Mouse (Mus musculus) T-helper 1 cell (primary cell): ENCODE data around the gene Nr6a1.

Experiments
- in situ Hi-C: fragments of 300-600 bp; cut with MboI, MseI; formaldehyde crosslinking; loops from one replicate; pipeline ENCODE4 v1.15.1; 2025; ENCODE audit warnings: high pct_unique_total_duplicates

Nr6a1 gene

DNA sequence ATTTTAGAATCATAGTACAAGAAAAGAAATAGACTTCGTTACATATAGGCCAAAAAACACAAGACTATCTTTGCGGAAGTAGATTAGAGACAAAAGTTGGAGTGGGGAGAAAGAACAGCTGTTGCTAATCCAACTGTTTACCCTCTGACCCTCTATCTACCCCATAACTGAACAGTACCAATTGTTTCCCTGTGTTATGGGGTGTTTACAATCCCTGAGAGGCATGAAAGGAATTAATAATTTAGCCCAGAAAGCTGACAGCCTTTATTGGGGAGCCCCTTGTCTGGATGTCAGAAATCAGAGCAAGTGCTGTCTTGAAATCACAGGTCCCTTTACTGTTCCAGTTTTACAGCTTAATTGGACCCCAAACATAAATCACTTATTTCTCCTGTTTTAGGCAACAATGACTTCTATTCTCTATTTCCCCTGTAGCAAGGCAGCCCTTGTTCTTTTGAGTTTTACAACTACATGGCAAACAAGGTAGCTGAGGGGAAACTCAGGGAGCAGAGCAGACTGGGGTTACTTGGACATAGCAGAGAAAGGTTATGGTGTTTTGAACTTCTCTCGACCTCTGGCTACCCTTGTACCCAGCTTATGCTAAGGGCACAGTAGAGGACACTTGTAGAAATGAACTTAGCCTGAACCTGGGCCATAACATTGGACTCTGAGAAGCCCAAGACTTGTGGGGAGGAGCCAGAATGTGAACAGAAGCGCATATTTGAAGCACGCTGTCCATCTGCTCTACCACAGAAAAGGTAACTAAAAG lies 46.4 kb downstream of the Nr6a1 start:
- in situ Hi-C loops: no loop called here

DNA sequence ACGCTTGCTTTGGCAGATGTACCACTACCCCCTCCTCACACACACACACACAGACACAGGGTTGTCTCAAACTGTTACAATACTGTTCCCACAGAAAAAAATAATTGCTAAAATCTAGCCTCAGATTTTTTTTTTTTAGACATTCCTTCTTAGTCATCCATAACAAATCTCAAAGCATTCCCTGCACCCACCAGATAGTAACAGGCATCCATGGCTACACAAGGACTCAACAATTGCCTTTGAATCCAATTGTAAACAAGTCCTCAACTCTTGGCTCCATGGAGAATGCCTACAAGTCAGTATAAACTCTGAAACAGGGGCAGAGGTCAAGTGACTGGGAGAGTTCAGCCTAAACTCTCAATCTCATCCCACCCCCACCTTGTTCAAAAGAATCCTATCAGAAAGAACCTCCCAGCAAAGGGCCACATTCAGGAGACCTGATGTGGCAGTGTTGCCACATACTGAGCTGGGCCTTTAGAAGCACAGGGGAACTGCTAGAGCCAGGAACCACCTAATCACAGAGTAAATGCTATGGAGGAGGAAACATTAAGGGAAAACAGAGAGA lies 52.9 kb downstream of the Nr6a1 start:
- in situ Hi-C loops: no loop called here

DNA sequence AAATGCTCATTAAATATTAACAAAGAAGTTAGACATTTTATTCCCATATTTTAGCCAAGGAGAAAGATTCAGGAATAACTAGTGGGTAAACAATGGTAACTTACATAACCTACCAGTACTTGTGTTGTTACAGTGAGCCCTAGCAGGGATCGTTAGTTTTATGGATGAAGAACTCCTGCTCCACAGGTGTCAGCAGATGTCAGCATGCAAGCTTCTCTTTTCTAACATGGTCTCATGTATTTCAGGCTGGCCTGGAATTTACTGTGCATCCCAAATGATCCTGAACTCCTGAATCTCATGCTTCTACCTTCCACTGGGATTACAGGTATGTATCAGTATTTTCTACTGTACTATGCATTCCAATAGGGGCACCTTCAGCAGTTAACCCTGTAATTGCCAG lies 54.8 kb downstream of the Nr6a1 start:
- in situ Hi-C loops: no loop called here

DNA sequence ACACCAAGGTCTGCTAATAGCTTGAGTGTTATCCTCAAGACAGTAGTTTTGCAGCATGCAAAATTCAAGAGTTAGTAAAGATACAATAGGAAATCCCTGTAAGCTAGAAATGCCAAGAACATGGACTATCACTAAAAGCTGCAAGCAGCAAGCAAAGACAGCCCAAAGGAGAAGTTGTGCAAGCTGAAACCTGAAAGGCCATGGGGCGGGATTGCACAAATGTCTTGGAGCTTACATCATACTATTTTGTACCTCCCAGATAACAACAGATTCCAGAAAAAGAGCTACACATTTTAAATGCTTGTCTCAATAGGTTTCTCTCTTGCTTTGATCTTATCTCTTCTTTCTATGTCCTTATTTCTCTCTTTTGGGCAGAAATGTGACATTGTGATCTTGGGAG lies 60.8 kb downstream of the Nr6a1 start:
- in situ Hi-C loops: loop anchor here (10.0 kb wide), 1 partner anchor 72 kb away; no protein-coding TSS in a partner anchor

DNA sequence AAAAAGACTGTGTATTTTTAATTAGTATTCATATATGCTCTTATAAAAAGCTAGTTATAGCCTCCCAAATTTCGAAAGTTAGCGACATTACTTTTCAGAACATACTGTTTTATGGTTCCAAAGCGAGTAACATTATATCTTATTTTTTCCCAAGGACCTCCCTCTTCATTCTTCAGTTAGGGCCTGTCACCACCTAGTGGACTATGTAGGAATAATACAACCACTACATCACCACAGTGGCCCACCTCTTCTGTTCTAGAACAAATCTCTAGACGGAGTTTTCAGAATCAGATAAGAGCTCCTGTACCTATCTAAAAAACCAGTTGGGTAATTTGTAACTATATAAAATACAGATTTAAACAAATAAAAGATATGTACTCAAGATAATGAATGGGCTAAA lies 63.5 kb downstream of the Nr6a1 start:
- in situ Hi-C loops: loop anchor here (10.0 kb wide), 1 partner anchor 69 kb away; no protein-coding TSS in a partner anchor

DNA sequence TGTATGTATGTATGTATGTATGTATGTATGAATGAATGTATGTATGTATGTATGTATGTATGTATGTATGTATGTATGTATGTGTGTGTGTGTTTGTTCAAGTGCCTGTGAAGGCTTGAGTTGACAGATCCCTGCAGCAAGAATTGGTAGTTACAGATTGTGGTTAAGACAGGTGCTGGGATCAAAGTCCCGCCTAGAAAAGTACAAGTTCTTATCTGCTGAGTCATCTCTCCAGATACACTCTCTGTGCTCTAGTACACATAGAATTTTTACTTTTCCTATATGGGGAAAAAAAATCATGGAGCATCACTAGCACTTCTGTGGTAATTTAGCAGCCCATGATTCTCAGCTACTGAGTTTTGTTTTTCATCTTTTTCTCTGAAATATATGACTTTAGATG lies 75.7 kb downstream of the Nr6a1 start:
- in situ Hi-C loops: no loop called here

DNA sequence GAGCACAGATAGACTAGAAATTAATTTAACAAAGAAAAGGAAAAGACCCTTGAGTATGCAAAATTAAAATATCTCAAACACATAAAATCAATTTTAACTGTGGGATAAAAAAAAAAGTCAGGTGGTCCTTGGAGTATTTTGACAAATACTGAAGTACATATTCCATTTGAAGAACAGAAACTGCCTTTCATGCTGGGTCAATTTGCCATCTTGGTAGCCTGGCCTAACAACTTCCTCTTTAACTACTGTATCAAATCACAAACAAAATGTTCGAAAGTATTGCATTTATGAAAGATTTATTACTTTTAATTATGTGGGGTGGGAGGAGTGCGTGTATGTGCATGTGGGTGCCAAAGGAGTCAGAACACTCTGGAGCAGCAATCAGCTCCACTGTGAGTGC lies 81.2 kb downstream of the Nr6a1 start:
- in situ Hi-C loops: no loop called here

DNA sequence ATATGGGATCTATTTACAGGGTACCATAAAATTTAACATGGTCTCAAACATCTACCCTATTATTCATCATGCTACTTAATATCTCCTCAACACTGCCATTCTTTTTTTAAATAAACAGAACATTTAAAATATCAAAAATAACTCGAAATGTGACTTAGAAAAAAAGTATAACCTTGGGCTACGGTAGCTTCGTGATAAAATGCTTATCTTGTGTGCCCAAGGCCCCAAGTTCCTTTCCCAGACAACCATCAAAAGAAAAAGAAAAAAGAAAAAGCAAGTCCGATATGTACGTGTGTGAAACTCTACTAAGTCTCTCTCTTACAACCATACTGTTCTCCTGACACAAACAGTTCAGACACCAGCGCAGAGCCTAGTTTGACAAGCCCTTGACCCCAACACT lies 92.0 kb downstream of the Nr6a1 start:
- in situ Hi-C loops: no loop called here

DNA sequence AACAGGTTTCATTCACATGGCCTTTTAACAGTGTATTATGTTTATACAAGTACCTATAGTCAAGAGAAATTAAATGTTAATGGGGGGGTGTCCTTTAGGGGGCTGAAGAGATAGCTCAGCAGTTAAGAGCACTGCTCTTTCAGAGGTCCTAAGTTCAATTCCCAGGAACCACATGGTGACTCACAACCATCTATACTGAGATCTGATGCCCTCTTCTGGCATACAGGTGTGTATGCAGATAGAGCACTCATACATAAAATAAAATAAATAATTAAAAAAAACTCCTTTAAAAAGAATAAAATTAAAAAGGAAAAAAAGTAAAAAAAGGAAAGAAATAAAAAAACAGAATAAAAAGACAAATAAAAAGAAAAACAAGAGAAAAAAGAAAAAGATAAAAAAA lies 95.5 kb downstream of the Nr6a1 start:
- in situ Hi-C loops: no loop called here

DNA sequence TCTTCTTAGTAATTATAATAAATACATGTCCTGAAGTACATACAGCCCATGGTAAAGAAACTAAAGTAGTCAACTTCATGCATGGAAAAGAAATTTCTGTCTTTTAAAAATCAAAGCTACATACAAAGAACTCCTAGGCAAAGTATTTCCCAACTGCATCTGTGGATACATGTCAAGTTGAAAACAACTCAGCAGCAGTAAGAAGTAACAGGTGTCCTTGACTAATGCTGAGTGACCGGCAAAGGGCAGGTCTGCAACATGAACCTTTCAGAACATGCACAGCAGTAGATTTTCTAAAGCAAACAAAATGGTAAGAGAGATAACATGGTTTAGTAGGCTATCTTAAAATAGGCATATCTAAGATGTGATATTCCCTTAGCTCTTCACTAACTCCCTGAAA lies 98.0 kb downstream of the Nr6a1 start:
- in situ Hi-C loops: loop anchor here (5.0 kb wide), 1 partner anchor 37 kb away; no protein-coding TSS in a partner anchor

DNA sequence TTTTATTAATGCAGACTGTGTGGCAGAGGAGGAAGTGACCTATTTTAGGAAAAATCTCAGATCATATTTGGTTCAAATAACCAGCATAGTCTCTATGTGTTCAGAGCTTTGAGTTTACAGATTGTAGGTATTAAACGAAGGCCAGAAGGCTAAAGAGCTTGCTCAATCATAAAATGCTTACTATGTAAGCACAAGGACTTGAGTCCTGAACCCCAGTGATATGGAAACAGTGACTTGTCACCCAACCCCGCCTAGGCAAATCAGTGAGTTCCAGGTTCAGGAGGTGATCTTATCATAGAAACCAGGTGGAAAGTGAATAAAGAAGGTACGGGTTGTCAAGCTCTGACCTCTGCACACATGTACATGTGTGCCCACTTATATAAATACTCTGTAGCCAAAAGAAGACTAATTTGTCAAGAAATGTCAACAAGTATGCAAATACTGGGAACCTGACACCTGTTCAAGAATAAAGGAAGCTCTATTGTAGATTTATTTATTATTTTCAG lies 99.6 kb downstream of the Nr6a1 start:
- in situ Hi-C loops: loop anchor here (5.0 kb wide), 1 partner anchor 36 kb away; no protein-coding TSS in a partner anchor

DNA sequence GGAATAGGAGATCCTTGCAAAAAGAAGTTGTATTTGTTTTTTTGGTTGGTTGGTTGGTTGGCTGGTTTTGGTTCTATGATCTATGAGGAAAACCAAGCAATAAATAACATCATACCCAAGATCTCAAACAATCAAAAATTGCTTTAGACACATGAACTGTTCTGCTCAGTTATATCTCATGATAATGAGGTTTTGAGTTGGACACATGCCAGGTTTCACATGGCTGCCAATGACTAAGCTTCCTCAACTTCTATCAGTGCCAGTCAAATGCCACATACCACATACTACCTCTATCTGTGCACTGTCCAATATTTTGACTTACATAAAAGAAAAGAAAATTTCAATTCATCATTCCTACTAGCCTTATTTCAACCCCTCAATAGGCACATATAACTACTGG lies 101.3 kb downstream of the Nr6a1 start:
- in situ Hi-C loops: loop anchor here (5.0 kb wide), 1 partner anchor 34 kb away; no protein-coding TSS in a partner anchor

DNA sequence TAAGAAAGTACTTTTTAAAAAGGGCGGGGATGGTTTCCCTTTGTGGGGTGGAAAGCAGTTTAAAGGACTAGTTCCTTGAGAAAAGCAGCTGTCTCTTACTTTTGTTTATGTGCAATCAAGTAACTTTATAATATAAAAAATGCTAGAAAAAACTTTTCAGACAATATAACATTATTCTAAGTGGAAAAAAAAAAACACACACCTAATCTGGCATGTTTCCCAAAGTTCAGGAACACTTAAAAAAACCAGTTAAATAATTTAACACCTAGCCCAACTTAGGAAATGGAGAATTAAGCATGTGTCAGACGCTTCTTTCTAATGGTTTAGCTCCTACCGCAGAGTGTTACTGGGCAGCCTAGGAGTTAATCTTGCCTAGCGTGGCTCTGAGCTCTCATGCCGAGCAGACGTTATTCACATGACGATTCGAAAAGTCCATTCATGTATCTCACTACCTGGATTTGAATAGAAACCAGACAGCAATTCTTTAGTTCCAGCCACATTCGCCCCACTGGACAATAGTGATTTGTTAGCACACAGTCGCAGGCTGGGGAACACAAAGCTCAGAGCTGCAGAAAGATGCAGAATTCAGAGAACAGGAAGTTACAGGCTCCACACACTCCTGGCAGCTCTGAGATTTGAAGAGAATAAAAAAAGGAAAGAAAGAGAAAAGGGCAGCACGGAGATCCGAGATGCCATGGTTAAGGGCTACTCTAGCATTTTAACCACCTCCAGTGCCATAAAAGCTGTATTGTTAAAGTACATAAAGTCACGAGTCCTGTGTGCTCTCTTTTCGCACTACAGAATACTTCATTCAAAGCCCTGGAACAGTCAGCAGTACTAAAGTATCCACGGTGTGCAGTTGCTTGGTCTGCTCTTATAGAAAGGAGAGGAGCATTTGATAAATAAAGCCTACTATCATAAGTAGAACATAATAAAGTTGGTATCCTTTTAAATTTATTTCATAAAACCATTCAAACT lies 102.4 kb downstream of the Nr6a1 start:
- in situ Hi-C loops: loop anchor here (5.0 kb wide), 1 partner anchor 33 kb away; no protein-coding TSS in a partner anchor

DNA sequence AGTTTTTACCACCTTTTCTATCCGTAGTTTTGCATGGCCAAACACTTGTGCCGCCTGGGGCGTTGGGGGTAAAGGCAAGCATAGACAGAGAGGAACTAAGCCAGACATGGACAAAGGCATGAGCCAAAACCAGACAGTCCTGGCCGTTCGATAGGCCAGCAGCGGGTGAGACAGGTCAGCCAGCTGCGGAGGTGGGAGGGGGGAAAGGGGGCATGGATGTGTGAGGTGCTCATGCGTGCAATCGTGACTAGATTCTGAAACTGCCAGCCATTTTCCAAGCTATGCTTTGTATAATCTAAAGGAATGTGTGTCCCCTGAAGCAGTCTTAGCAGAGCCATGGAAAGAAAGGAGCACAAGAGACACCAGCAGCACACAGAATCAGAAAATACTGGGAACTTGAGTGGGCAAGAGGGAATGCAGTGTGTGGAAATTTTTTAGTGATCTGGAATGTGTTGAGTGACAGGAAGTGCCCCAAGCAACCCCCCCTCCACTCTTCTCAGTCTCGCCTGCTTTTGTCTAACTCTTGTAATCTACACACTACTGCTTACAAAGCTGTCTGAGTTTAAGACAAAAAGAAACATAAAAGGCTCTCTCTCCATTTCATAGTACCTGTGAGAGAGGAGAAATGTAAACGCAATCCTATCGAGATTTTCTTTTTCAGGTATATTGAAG lies 103.4 kb downstream of the Nr6a1 start:
- in situ Hi-C loops: no loop called here

DNA sequence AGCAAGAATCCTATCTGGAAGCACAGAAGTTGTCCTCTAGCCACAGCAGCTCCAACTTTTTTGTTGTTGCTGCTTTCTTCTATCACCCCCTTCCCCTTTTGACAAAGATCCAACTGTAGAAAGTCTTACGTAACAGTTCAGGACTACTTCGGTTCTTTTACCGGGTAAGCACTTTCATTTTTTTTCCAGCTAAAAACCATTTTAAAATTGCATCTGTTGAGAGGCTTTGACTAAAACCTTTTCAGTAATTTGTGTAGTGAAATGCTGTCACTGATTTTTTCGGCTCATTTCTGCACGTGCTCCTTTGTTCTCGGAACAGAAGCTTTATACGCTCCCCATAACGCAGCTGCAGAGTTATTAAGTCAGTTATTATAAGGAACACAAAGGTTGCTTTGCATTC lies 104.1 kb downstream of the Nr6a1 start:
- in situ Hi-C loops: no loop called here

DNA sequence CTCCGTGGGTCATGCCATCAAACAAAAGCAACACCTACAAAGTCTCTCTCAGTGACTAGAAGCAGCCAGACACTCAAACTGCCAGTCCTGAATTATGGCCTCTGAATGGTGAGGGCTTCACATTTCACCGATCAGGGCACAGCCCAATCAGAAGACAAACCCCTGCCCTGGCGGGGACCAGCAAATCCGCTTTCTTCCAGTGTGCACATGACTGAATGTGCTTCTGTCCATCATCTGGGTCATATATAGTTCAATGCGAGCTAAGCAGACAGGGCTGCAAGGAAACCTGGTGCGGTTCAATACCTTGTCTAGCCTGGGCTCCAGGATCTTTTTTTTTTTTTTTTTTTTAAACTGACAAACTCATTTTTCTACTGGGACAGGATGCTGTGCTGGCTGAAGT lies 104.5 kb downstream of the Nr6a1 start:
- in situ Hi-C loops: no loop called here

DNA sequence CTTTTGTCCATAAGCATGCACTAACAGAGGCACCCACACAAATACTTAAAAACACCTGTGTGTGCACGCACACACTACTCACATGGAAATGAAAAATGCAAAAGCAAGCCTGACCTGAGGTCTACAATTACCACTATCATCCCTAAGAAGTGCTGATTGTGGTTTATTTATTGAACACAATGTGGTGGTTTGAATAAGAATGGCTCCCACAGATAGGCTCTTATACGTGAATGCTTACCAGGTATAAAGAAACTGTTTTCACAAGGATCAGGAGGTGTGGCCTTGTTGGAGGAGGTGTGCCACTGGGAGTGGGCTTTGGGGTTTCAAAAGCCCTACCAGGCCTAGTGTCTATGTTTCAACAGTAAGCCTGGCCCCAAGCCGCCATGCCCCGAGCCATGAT lies 110.0 kb downstream of the Nr6a1 start:
- in situ Hi-C loops: no loop called here

DNA sequence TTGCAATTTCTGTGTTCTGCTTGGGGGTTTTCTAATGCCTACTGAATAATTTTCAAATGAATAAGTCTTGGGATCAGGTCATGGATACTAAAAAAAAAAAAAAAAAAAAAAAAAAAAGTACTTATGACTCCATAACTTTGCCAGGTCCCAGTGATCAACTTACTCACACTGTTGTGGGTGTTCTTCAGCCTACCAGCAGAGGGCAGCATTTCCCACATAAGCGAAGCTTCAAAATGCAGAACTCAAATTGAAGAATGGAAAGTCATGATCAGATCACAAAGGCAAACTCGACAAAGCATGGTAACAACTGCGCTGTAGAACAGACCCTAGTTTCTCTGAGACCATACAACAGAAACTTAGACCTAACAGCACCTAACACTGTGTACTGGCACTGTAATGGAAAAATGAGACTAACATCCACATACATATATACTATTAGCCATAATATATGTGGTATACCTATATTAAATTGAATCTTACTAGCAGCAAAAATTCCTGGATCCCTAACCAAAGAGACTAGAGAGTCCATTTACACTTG lies 130.3 kb downstream of the Nr6a1 start:
- in situ Hi-C loops: loop anchor here (10.0 kb wide), 1 partner anchor 68 kb away; no protein-coding TSS in a partner anchor

DNA sequence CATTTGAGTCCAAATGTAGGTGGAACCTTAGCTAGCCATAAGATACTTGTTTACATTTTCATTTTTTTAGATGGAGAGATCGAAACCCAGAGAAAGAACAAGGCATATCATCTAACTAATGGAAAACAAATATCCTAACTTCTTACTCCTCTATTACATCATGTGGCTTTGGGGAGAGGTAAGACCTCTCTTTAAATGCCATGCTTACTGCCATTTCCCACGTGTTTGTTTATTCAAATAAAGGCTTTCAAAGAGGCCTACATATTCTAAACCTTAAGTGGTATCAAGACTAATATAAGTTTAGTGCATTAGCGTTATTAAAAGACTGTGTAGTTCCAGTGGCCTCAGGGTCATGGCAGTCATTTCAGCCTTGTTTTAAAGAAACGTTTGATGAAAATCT lies 140.2 kb downstream of the Nr6a1 start:
- in situ Hi-C loops: no loop called here

DNA sequence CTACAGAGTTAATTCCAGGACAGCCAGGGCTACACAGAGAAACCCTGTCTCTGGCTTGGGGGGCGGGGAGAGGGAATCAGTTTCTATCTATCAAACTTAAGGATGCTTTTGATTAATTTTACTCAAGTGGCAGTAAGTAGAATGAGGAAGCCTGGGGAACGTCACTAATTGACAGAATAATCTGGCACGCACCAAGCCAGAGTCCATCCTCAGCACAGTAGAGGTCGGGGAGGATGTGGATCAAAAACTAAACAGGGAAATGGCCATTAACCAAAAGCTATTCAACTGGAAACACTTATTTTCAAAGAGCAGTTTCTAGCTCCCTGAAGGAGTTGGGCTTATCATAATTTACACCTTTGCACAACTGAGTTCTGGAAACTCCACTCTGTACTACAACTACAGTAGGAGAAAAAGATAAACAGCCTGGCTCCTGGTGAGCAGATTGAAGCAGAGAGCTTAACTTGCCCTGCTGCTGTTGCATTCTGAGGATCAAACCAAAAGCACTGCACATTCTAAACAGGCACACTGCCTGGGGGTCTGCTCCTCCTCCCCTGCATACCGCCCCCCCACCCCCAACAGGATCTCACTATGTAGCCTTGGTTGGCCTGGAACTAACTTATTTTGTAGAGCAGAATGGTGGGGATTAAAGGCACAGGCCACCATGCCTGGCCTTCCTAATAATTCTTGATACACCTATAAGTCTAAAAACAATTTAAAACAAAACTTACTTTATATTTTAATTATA lies 141.1 kb downstream of the Nr6a1 start:
- in situ Hi-C loops: no loop called here
